Mouse (Mus musculus): Measurements from ENCODE around the gene Elf2. TPM values are rescaled to one million over a fixed set of nuclear protein-coding genes. Genes with fewer than 3 reads are reported as not detected.

Elf2 gene
- polyA plus RNA-seq, 1 experiment, result 28.1 TPM

- H3K36me3 ChIP-seq (ENCODE audit: control insufficient read depth, insufficient read depth, low read length), result no peaks in the 10 kb centered on the region
- peak overlapping the region; percentile 98 for H3K4me3 ChIP-seq (ENCODE audit: insufficient read depth, low read depth, low read length)
- H3K4me1 ChIP-seq (ENCODE audit: control insufficient read depth, insufficient read depth, low read length), result no peaks in the 10 kb centered on the region
- under 1% methylated on average over 100 of the region's 113 CpGs for WGBS
- peak; percentile 61 for DNase-seq
- no peak for TF ChIP-seq CTCF (conservative IDR thresholded peaks at IDR 0.05; ENCODE audit: insufficient read depth, insufficient read length, low read depth, low read length)
- TF ChIP-seq POLR2A (IDR thresholded peaks at IDR 0.05; ENCODE audit: low read depth, low read length), result no peak
- H3K27ac ChIP-seq (ENCODE audit: insufficient read depth, low read depth, low read length), result peak overlapping the region; percentile 92
- no peaks in the 10 kb centered on the region for H3K27me3 ChIP-seq (replicated peaks; ENCODE audit: control insufficient read depth, insufficient read depth, low read length)
Observed at GRCm38 (mm10) chr3:51339734-51340551, 520 bp downstream of the Elf2 start.

GRCm38 (mm10) chr3:51339378-51339733, 1.1 kb downstream of the Elf2 start:
- DNase-seq, result no peak
- WGBS, result 11% methylated on average over 9 of the region's 9 CpGs
- Histone ChIP-seq H3K27ac (ENCODE audit: insufficient read depth, low read depth, low read length) (no peak overlapping the region), H3K4me3 (ENCODE audit: insufficient read depth, low read depth, low read length) (peak overlapping the region; percentile 98), H3K4me1 (ENCODE audit: control insufficient read depth, insufficient read depth, low read length) (no peaks in the 10 kb centered on the region), H3K36me3 (ENCODE audit: control insufficient read depth, insufficient read depth, low read length) (no peaks in the 10 kb centered on the region), H3K27me3 (replicated peaks; ENCODE audit: control insufficient read depth, insufficient read depth, low read length) (no peaks in the 10 kb centered on the region)
- TF ChIP-seq CTCF (conservative IDR thresholded peaks at IDR 0.05; ENCODE audit: insufficient read depth, insufficient read length, low read depth, low read length), result no peak
- TF ChIP-seq POLR2A (IDR thresholded peaks at IDR 0.05; ENCODE audit: low read depth, low read length), result no peak

- H3K27me3 ChIP-seq (replicated peaks; ENCODE audit: control insufficient read depth, insufficient read depth, low read length), result no peaks in the 10 kb centered on the region
- H3K36me3 ChIP-seq (ENCODE audit: control insufficient read depth, insufficient read depth, low read length), result no peaks in the 10 kb centered on the region
- no peak overlapping the region for H3K4me3 ChIP-seq (ENCODE audit: insufficient read depth, low read depth, low read length)
- no peak overlapping the region for H3K27ac ChIP-seq (ENCODE audit: insufficient read depth, low read depth, low read length)
- H3K4me1 ChIP-seq (ENCODE audit: control insufficient read depth, insufficient read depth, low read length), result peaks cover 3% of the 10 kb centered on the region; the same call in 1 of the 2 replicates
- DNase-seq, result no peak
- WGBS, result 81% methylated on average over 8 of the region's 8 CpGs
- no peak for TF ChIP-seq POLR2A (IDR thresholded peaks at IDR 0.05; ENCODE audit: low read depth, low read length)
- no peak for TF ChIP-seq CTCF (conservative IDR thresholded peaks at IDR 0.05; ENCODE audit: insufficient read depth, insufficient read length, low read depth, low read length)
Observed at GRCm38 (mm10) chr3:51335378-51335777, 5.1 kb downstream of the Elf2 start.

DNA sequence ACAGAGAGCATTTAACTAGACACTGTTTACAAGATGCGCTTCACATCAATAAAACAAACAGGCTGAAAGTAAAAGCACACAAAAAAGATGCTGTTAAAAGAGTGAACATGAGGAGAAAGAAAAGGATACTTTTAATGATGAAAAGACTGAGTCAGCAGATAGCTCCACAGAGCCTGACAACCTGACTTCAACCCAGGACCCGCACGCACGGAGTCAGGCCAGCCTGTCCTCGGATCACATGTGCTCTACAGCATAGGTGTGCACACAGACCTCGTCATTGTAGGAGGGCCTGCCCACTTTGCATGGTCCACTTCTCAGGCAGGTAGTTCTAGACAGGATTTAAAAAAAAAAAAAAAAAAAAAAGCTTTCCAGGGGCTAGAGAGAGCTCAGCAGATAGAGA, 6.5 kb downstream of the Elf2 start:
- 70% methylated on average over 6 of the region's 6 CpGs for WGBS

DNA sequence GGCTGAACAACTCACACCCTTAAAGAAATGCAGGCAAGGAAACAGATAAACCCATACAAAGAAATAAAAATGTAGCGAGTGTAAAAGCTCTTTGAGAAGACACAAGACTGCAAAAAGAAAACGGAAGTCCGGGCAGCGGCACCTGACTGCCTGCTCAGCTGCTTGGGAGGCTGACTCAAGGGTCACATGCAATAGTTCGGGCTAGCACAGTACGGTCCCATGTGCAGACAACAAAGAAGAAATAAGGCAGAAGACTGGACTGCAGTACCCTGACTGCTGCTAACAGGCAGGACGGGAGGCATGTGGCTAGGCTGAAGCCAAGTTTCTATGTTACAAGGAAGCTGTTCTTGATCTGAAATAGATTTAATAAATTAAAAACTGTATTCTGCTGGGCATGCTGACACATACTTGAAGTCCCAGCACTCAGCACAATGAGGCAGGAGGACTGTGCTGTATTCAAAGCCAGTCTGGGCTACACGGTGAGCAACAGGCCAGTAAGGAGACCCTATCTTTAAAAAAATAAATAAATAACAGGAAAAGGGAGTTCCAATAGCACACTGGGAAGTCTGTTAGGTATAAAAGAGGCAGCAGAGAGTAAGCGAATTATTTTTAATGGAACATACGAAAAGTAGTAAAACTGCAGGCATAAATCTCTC, 7.1 kb downstream of the Elf2 start:
- peak; percentile 68 for DNase-seq
- Histone ChIP-seq H3K4me3 (ENCODE audit: insufficient read depth, low read depth, low read length) (no peak overlapping the region), H3K27me3 (replicated peaks; ENCODE audit: control insufficient read depth, insufficient read depth, low read length) (no peaks in the 10 kb centered on the region), H3K4me1 (ENCODE audit: control insufficient read depth, insufficient read depth, low read length) (peaks cover 3% of the 10 kb centered on the region; the same call in 1 of the 2 replicates), H3K36me3 (ENCODE audit: control insufficient read depth, insufficient read depth, low read length) (no peaks in the 10 kb centered on the region), H3K27ac (ENCODE audit: insufficient read depth, low read depth, low read length) (no peak overlapping the region)
- TF ChIP-seq CTCF (conservative IDR thresholded peaks at IDR 0.05; ENCODE audit: insufficient read depth, insufficient read length, low read depth, low read length) (no peak), POLR2A (IDR thresholded peaks at IDR 0.05; ENCODE audit: low read depth, low read length) (no peak)
- 20% methylated on average over 10 of the region's 10 CpGs for WGBS

More for the DNA sequence above, 6.5 kb downstream of the Elf2 start:
- no peaks in the 10 kb centered on the region for H3K36me3 ChIP-seq (ENCODE audit: control insufficient read depth, insufficient read depth, low read length)
- TF ChIP-seq POLR2A (IDR thresholded peaks at IDR 0.05; ENCODE audit: low read depth, low read length) (no peak), CTCF (conservative IDR thresholded peaks at IDR 0.05; ENCODE audit: insufficient read depth, insufficient read length, low read depth, low read length) (no peak)
- no peaks in the 10 kb centered on the region for H3K27me3 ChIP-seq (replicated peaks; ENCODE audit: control insufficient read depth, insufficient read depth, low read length)
- no peak overlapping the region for H3K4me3 ChIP-seq (ENCODE audit: insufficient read depth, low read depth, low read length)
- H3K27ac ChIP-seq (ENCODE audit: insufficient read depth, low read depth, low read length), result no peak overlapping the region
- peaks cover 3% of the 10 kb centered on the region; the same call in 1 of the 2 replicates for H3K4me1 ChIP-seq (ENCODE audit: control insufficient read depth, insufficient read depth, low read length)
- DNase-seq, result no peak

GRCm38 (mm10) chr3:51330086-51330485, 10.4 kb downstream of the Elf2 start:
- 83% methylated on average over 14 of the region's 14 CpGs for WGBS
- Histone ChIP-seq H3K36me3 (ENCODE audit: control insufficient read depth, insufficient read depth, low read length) (no peaks in the 10 kb centered on the region), H3K4me3 (ENCODE audit: insufficient read depth, low read depth, low read length) (no peak overlapping the region), H3K27me3 (replicated peaks; ENCODE audit: control insufficient read depth, insufficient read depth, low read length) (no peaks in the 10 kb centered on the region), H3K27ac (ENCODE audit: insufficient read depth, low read depth, low read length) (no peak overlapping the region), H3K4me1 (ENCODE audit: control insufficient read depth, insufficient read depth, low read length) (peaks cover 3% of the 10 kb centered on the region)
- TF ChIP-seq CTCF (conservative IDR thresholded peaks at IDR 0.05; ENCODE audit: insufficient read depth, insufficient read length, low read depth, low read length), result no peak
- no peak for TF ChIP-seq POLR2A (IDR thresholded peaks at IDR 0.05; ENCODE audit: low read depth, low read length)
- DNase-seq, result no peak

DNA sequence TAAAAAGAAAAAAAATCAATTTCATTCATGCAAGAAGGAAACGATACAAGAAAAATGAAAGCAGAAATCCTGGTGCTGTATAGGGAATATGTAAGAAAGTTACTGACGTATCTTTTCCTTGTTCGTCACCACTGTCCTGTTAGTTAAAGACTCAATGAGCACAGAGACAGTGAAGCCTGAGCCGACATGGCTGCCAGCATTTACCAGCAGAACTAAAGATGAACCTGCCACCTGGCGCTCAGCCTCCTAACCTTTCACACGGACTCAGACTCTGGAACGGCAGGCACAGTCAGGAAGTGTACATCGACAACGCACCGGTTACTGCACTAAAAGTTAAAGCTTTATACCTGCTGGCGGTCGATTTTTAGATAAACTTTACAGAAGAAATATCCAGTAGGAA, 11.9 kb downstream of the Elf2 start:
- no peaks in the 10 kb centered on the region for H3K27me3 ChIP-seq (replicated peaks; ENCODE audit: control insufficient read depth, insufficient read depth, low read length)
- no peaks in the 10 kb centered on the region; the same call in 1 of the 2 replicates for H3K36me3 ChIP-seq (ENCODE audit: control insufficient read depth, insufficient read depth, low read length)
- TF ChIP-seq CTCF (conservative IDR thresholded peaks at IDR 0.05; ENCODE audit: insufficient read depth, insufficient read length, low read depth, low read length) (no peak), POLR2A (IDR thresholded peaks at IDR 0.05; ENCODE audit: low read depth, low read length) (no peak)
- no peaks in the 10 kb centered on the region; the same call in none of the 2 replicates for H3K4me1 ChIP-seq (ENCODE audit: control insufficient read depth, insufficient read depth, low read length)
- no peak overlapping the region for H3K4me3 ChIP-seq (ENCODE audit: insufficient read depth, low read depth, low read length)
- no peak overlapping the region for H3K27ac ChIP-seq (ENCODE audit: insufficient read depth, low read depth, low read length)
- WGBS, result 68% methylated on average over 12 of the region's 12 CpGs
- peak; percentile 55 for DNase-seq
